Mouse (Mus musculus): ENCODE measurements at regions not wholly inside any gene's neighbourhood (a gene's known extent, or its start where the extent isn't known, plus 50 kb on each side); places are given as distances from the start of the nearest gene placed in this dataset.
A peak's percentile ranks its signal among the peaks of the same experiment; 100 is the strongest.

- H3K9me3 ChIP-seq (replicated peaks; ENCODE audit: control insufficient read depth, low read length): no peaks in the 10 kb centered on the region
- 0 out of 2 replicates have a peak, but pooled peaks have one; percentile 42 for ATAC-seq (replicated peaks; ENCODE audit: insufficient number of reproducible peaks, low FRiP score, low TSS enrichment, low read depth)
- H3K36me3 ChIP-seq (replicated peaks; ENCODE audit: control insufficient read depth, insufficient read depth, low read depth, low read length): no peaks in the 10 kb centered on the region
- H3K27ac ChIP-seq (replicated peaks; ENCODE audit: low read depth, low read length): no peak overlapping the region
- no peaks in the 10 kb centered on the region for H3K27me3 ChIP-seq (ENCODE audit: control insufficient read depth, insufficient read depth, low read length)
- WGBS: 17% methylated on average over 5 of the region's 5 CpGs
- DNase-seq (ENCODE audit: low spot score): peak; percentile 15
- H3K9ac ChIP-seq (replicated peaks; ENCODE audit: low read length): no peak overlapping the region
- H3K4me3 ChIP-seq (ENCODE audit: low read depth, low read length): no peak overlapping the region
- no peaks in the 10 kb centered on the region for H3K4me1 ChIP-seq (ENCODE audit: control insufficient read depth, insufficient read depth, low read length)
- no peak overlapping the region for H3K4me2 ChIP-seq (ENCODE audit: low read depth, low read length)
Observed at GRCm38 (mm10) chr17:79454526-79454925, 99.6 kb upstream of the Cdc42ep3 start.

DNA sequence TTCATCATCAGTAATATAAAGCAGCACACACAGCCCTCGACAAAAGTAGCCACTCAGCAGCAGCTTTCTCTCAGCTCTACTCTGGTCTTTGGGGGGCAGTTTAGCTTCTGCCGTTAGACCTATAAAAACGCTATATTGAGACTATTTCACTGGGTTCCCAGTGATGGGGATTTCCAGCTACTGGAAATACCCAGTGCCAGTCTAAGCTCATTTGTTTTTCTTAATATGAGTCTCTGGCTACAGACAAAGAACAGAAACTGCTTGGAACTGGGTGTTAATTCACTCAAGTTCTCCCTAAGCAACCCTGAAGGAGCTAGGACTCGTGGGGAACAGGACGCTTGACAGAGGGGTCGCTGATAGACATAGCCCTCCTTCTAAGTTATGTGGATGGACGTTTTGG, 100.3 kb upstream of the Cdc42ep3 start:
- Histone ChIP-seq H3K9me3 (replicated peaks; ENCODE audit: control insufficient read depth, low read length) (no peaks in the 10 kb centered on the region), H3K27me3 (ENCODE audit: control insufficient read depth, insufficient read depth, low read length) (no peaks in the 10 kb centered on the region), H3K4me2 (ENCODE audit: low read depth, low read length) (no peak overlapping the region), H3K9ac (replicated peaks; ENCODE audit: low read length) (no peak overlapping the region), H3K36me3 (replicated peaks; ENCODE audit: control insufficient read depth, insufficient read depth, low read depth, low read length) (no peaks in the 10 kb centered on the region), H3K27ac (replicated peaks; ENCODE audit: low read depth, low read length) (no peak overlapping the region), H3K4me3 (ENCODE audit: low read depth, low read length) (no peak overlapping the region), H3K4me1 (ENCODE audit: control insufficient read depth, insufficient read depth, low read length) (no peaks in the 10 kb centered on the region)
- ATAC-seq (replicated peaks; ENCODE audit: insufficient number of reproducible peaks, low FRiP score, low TSS enrichment, low read depth): no peak
- DNase-seq (ENCODE audit: low spot score): no peak
- WGBS: 70% methylated on average over 7 of the region's 7 CpGs

DNA sequence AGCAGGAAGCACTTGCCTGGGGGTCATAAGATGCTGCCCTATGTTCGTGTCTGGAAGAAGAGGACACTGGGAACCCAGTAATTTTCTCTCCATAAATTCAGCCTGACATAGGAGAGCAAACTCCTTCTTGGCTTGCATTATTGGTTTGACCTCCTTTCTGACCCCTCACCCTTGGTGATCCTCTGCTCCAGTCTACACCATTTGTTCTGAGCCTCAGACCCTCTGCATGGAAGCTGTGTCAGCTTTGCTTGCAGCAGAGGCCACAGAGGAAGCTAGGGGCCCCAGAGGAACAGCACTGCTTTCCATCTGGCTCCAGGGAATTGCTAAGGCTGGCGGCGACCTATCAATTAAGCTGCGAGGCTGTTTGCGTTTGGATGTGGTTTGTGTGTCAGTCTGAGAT, 102.7 kb upstream of the Cdc42ep3 start:
- 16% methylated on average over 5 of the region's 5 CpGs for WGBS
- DNase-seq (ENCODE audit: low spot score) (no peak), ATAC-seq (replicated peaks; ENCODE audit: insufficient number of reproducible peaks, low FRiP score, low TSS enrichment, low read depth) (no peak)
- Histone ChIP-seq H3K4me3 (ENCODE audit: low read depth, low read length) (no peak overlapping the region), H3K4me2 (ENCODE audit: low read depth, low read length) (no peak overlapping the region), H3K27ac (replicated peaks; ENCODE audit: low read depth, low read length) (no peak overlapping the region), H3K9me3 (replicated peaks; ENCODE audit: control insufficient read depth, low read length) (no peaks in the 10 kb centered on the region), H3K36me3 (replicated peaks; ENCODE audit: control insufficient read depth, insufficient read depth, low read depth, low read length) (no peaks in the 10 kb centered on the region), H3K27me3 (ENCODE audit: control insufficient read depth, insufficient read depth, low read length) (no peaks in the 10 kb centered on the region), H3K9ac (replicated peaks; ENCODE audit: low read length) (no peak overlapping the region), H3K4me1 (ENCODE audit: control insufficient read depth, insufficient read depth, low read length) (no peaks in the 10 kb centered on the region)

DNA sequence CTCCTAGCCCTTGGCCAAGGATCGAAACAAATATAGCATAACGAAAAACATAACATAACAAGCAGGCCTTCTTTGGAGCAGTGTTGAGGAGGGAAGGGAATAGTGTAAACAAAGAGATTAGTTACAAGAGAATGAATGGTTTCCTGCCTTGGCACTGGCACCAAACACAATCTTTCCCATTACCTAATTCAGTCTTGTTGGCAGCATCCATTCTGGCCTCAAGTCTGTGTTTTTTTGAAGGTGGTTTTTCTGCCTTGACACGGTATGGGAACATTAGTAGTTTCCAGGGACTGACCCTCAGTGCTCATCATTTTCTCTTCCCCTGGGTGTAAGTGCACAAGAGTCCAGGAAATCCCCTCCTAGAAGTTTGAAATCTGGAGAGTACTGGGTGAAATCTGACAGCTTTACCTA, 106.8 kb upstream of the Cdc42ep3 start:
- Histone ChIP-seq H3K27ac (replicated peaks; ENCODE audit: low read depth, low read length) (no peak overlapping the region), H3K27me3 (ENCODE audit: control insufficient read depth, insufficient read depth, low read length) (no peaks in the 10 kb centered on the region), H3K9me3 (replicated peaks; ENCODE audit: control insufficient read depth, low read length) (no peaks in the 10 kb centered on the region), H3K4me1 (ENCODE audit: control insufficient read depth, insufficient read depth, low read length) (no peaks in the 10 kb centered on the region), H3K4me3 (ENCODE audit: low read depth, low read length) (no peak overlapping the region), H3K9ac (replicated peaks; ENCODE audit: low read length) (no peak overlapping the region), H3K36me3 (replicated peaks; ENCODE audit: control insufficient read depth, insufficient read depth, low read depth, low read length) (no peaks in the 10 kb centered on the region), H3K4me2 (ENCODE audit: low read depth, low read length) (no peak overlapping the region)
- no peak for DNase-seq (ENCODE audit: low spot score)
- 55% methylated on average over 3 of the region's 3 CpGs for WGBS
- no peak for ATAC-seq (replicated peaks; ENCODE audit: insufficient number of reproducible peaks, low FRiP score, low TSS enrichment, low read depth)

DNA sequence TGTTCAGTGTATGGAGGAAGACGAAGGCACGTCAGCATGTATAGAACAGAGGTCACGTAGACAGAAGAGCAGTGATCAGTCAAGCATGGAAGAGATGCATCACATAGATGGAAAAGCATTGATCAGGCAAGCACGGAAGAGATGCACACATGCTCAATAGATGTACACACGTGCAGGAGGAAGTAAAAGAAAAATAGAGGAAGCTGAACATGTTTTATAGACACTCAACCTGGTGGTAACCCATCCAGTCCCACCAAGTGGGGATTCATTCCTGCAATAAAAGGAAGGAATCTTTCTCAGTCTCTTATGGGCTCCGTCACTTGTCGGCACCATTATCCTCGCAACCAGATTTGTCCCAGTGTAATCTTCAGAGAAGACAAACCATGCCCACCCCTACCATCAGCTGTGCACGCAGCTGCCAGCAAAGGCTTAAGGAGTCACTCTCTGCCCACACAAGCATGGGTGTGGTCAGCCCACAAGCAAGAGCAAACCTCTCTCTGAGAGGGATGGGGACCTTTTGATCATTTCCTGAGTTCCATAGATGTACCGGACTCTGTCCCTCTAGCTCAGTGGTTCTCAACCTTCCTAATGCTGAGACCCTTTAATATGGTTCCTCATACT, 108.3 kb upstream of the Cdc42ep3 start:
- Histone ChIP-seq H3K27ac (replicated peaks; ENCODE audit: low read depth, low read length) (no peak overlapping the region), H3K36me3 (replicated peaks; ENCODE audit: control insufficient read depth, insufficient read depth, low read depth, low read length) (no peaks in the 10 kb centered on the region), H3K4me1 (ENCODE audit: control insufficient read depth, insufficient read depth, low read length) (no peaks in the 10 kb centered on the region), H3K27me3 (ENCODE audit: control insufficient read depth, insufficient read depth, low read length) (no peaks in the 10 kb centered on the region), H3K4me3 (ENCODE audit: low read depth, low read length) (no peak overlapping the region), H3K4me2 (ENCODE audit: low read depth, low read length) (no peak overlapping the region), H3K9ac (replicated peaks; ENCODE audit: low read length) (no peak overlapping the region), H3K9me3 (replicated peaks; ENCODE audit: control insufficient read depth, low read length) (no peaks in the 10 kb centered on the region)
- WGBS: 90% methylated on average over 10 of the region's 10 CpGs
- DNase-seq (ENCODE audit: low spot score) (no peak), ATAC-seq (replicated peaks; ENCODE audit: insufficient number of reproducible peaks, low FRiP score, low TSS enrichment, low read depth) (no peak)

- no peak for ATAC-seq (replicated peaks; ENCODE audit: insufficient number of reproducible peaks, low FRiP score, low TSS enrichment, low read depth)
Observed at GRCm38 (mm10) chr17:79465666-79466065, 110.8 kb upstream of the Cdc42ep3 start.

DNA sequence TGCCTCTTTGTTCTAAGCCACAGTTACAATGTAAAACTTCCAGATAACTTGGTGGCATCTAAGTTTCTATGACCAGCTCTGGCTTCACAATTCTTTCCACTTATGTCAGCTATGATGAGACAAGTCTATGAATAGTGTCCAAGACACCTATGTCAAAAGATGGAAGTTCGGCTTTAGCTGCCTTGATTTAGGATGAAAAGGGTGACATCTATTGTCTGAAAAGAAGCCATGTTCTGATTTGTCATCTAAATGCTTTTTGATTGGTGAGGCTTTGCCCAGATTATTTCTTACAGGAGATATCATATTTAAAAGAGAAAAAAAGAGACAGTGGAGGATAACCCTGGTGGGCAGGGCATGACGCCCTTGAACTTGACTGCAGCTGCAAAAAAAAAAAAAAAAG, 116.7 kb upstream of the Cdc42ep3 start:
- H3K4me1 ChIP-seq (ENCODE audit: control insufficient read depth, insufficient read depth, low read length): no peaks in the 10 kb centered on the region
- WGBS: 71% methylated on average over 2 of the region's 2 CpGs
- H3K4me2 ChIP-seq (ENCODE audit: low read depth, low read length): no peak overlapping the region
- no peaks in the 10 kb centered on the region for H3K9me3 ChIP-seq (replicated peaks; ENCODE audit: control insufficient read depth, low read length)
- no peaks in the 10 kb centered on the region for H3K36me3 ChIP-seq (replicated peaks; ENCODE audit: control insufficient read depth, insufficient read depth, low read depth, low read length)
- H3K9ac ChIP-seq (replicated peaks; ENCODE audit: low read length): no peak overlapping the region
- no peak overlapping the region for H3K27ac ChIP-seq (replicated peaks; ENCODE audit: low read depth, low read length)
- no peaks in the 10 kb centered on the region for H3K27me3 ChIP-seq (ENCODE audit: control insufficient read depth, insufficient read depth, low read length)
- ATAC-seq (replicated peaks; ENCODE audit: insufficient number of reproducible peaks, low FRiP score, low TSS enrichment, low read depth): no peak
- no peak for DNase-seq (ENCODE audit: low spot score)
- no peak overlapping the region for H3K4me3 ChIP-seq (ENCODE audit: low read depth, low read length)

More at GRCm38 (mm10) chr17:79465666-79466065, 110.8 kb upstream of the Cdc42ep3 start:
- Histone ChIP-seq H3K27ac (replicated peaks; ENCODE audit: low read depth, low read length) (no peak overlapping the region), H3K4me3 (ENCODE audit: low read depth, low read length) (no peak overlapping the region), H3K9me3 (replicated peaks; ENCODE audit: control insufficient read depth, low read length) (no peaks in the 10 kb centered on the region), H3K36me3 (replicated peaks; ENCODE audit: control insufficient read depth, insufficient read depth, low read depth, low read length) (no peaks in the 10 kb centered on the region), H3K9ac (replicated peaks; ENCODE audit: low read length) (no peak overlapping the region), H3K4me1 (ENCODE audit: control insufficient read depth, insufficient read depth, low read length) (no peaks in the 10 kb centered on the region), H3K4me2 (ENCODE audit: low read depth, low read length) (no peak overlapping the region), H3K27me3 (ENCODE audit: control insufficient read depth, insufficient read depth, low read length) (no peaks in the 10 kb centered on the region)
- WGBS: 93% methylated on average over 9 of the region's 9 CpGs
- DNase-seq (ENCODE audit: low spot score): no peak

- Histone ChIP-seq H3K4me1 (ENCODE audit: control insufficient read depth, insufficient read depth, low read length) (no peaks in the 10 kb centered on the region), H3K9ac (replicated peaks; ENCODE audit: low read length) (no peak overlapping the region), H3K4me2 (ENCODE audit: low read depth, low read length) (no peak overlapping the region), H3K36me3 (replicated peaks; ENCODE audit: control insufficient read depth, insufficient read depth, low read depth, low read length) (no peaks in the 10 kb centered on the region), H3K9me3 (replicated peaks; ENCODE audit: control insufficient read depth, low read length) (no peaks in the 10 kb centered on the region), H3K27me3 (ENCODE audit: control insufficient read depth, insufficient read depth, low read length) (no peaks in the 10 kb centered on the region), H3K27ac (replicated peaks; ENCODE audit: low read depth, low read length) (no peak overlapping the region), H3K4me3 (ENCODE audit: low read depth, low read length) (no peak overlapping the region)
- WGBS: 60% methylated on average over 10 of the region's 10 CpGs
- ATAC-seq (replicated peaks; ENCODE audit: insufficient number of reproducible peaks, low FRiP score, low TSS enrichment, low read depth) (no peak; the same call in 1 of the 2 replicates), DNase-seq (ENCODE audit: low spot score) (no peak)
Observed at GRCm38 (mm10) chr17:79472106-79472995, 117.5 kb upstream of the Cdc42ep3 start.
